Mouse (Mus musculus) kidney, postnatal 4 days (tissue): ENCODE measurements around the gene Fancf.

Experiments
- DNase-seq, 2 experiments: peaks; one replicate each; pipeline ENCODE4 v3.0.0; 2021; ENCODE audit warnings: mixed read lengths in 2 of 2

Gene Fancf

GRCm38 (mm10) chr7:51862097-51862492 is at the start of gene Fancf:
Fancf (minus strand) TSS chr7:51862267.
- peak; percentile 98 to 99 for DNase-seq

GRCm38 (mm10) chr7:51899066-51899465 is 37.0 kb upstream of the Fancf start:
- no peak for DNase-seq

GRCm38 (mm10) chr7:51894939-51895338 is 32.9 kb upstream of the Fancf start:
- no peak for DNase-seq

GRCm38 (mm10) chr7:51894133-51894801 is 32.2 kb upstream of the Fancf start:
- no peak for DNase-seq

GRCm38 (mm10) chr7:51893008-51893407 is 30.9 kb upstream of the Fancf start:
- no peak for DNase-seq

GRCm38 (mm10) chr7:51892224-51892965 is 30.3 kb upstream of the Fancf start:
- DNase-seq, result no peak

- no peak for DNase-seq
These were observed 27.5 kb upstream of the Fancf start for GRCm38 (mm10) chr7:51889601-51890000.

- DNase-seq, result peak; percentile 54 to 67
These were observed 25.9 kb upstream of the Fancf start for GRCm38 (mm10) chr7:51887678-51888567.

GRCm38 (mm10) chr7:51885345-51885744 is 23.3 kb upstream of the Fancf start:
- no peak for DNase-seq

- no peak for DNase-seq
These were observed 18.1 kb upstream of the Fancf start for GRCm38 (mm10) chr7:51880121-51880520.

- peak; percentile 50 to 66 for DNase-seq
These were observed 17.2 kb upstream of the Fancf start for GRCm38 (mm10) chr7:51879136-51879723.

GRCm38 (mm10) chr7:51878730-51879129 is 16.7 kb upstream of the Fancf start:
- peak in 1 of 2 experiments; percentile 13 for DNase-seq

GRCm38 (mm10) chr7:51876316-51876715 is 14.2 kb upstream of the Fancf start:
- DNase-seq, result no peak

GRCm38 (mm10) chr7:51872597-51872996 is 10.5 kb upstream of the Fancf start:
- DNase-seq, result no peak

- DNase-seq, result no peak
These were observed 10.0 kb upstream of the Fancf start for GRCm38 (mm10) chr7:51872041-51872440.

- DNase-seq, result peak in 1 of 2 experiments; percentile 20
These were observed 5.9 kb upstream of the Fancf start for GRCm38 (mm10) chr7:51867983-51868382.

- DNase-seq, result no peak
These were observed 3.3 kb upstream of the Fancf start for GRCm38 (mm10) chr7:51865336-51865735.

- no peak for DNase-seq
These were observed 775 bp upstream of the Fancf start for GRCm38 (mm10) chr7:51862842-51863241.

GRCm38 (mm10) chr7:51861250-51862096 is 594 bp downstream of the Fancf start, which contains the start of gene Gas2:
Gas2 (plus strand) TSS chr7:51862015.
- DNase-seq, result peak; percentile 91 to 95

GRCm38 (mm10) chr7:51851890-51852507 is 10.1 kb downstream of the Fancf start:
- no peak for DNase-seq

- DNase-seq, result no peak
These were observed 11.2 kb downstream of the Fancf start for GRCm38 (mm10) chr7:51850877-51851276.
